Mouse (Mus musculus) kidney, adult 2 months (tissue): ENCODE data around the gene Calr4. TPM values are rescaled to one million over a fixed set of nuclear protein-coding genes. Genes with fewer than 3 reads are reported as not detected.

Source experiments
- DNase-seq: peaks from one replicate; pipeline ENCODE4 v3.0.0; 2021
- H3K27ac ChIP-seq: fragments of 200-500 bp; 2 replicates; pipeline ENCODE4 v1.5.1; 2012; ENCODE audit warnings: low read depth, low read length, control low read depth, inconsistent platforms; ENCODE audit not compliant: insufficient read depth
- H3K27me3 ChIP-seq: fragments of 200-500 bp; replicated peaks from 2 replicates; pipeline ENCODE4 v1.6.1; 2012; ENCODE audit warnings: mild to moderate bottlenecking, moderate library complexity, low read length, inconsistent platforms; ENCODE audit not compliant: control insufficient read depth, insufficient read depth
- H3K36me3 ChIP-seq: fragments of 200-500 bp; 2 replicates; pipeline ENCODE4 v1.6.1; 2012; ENCODE audit warnings: mild to moderate bottlenecking, moderate library complexity, low read length, inconsistent platforms; ENCODE audit not compliant: control insufficient read depth, insufficient read depth
- H3K4me1 ChIP-seq: fragments of 200-500 bp; 2 replicates; pipeline ENCODE4 v1.6.1; 2011; ENCODE audit warnings: low read length; ENCODE audit not compliant: control insufficient read depth, insufficient read depth
- H3K4me3 ChIP-seq: fragments of 200-500 bp; 2 replicates; pipeline ENCODE4 v1.5.1; 2011; ENCODE audit warnings: mild to moderate bottlenecking, low read depth, low read length, control low read depth; ENCODE audit not compliant: insufficient read depth
- CTCF ChIP-seq: fragments of 200-500 bp; conservative IDR thresholded peaks from 2 replicates; pipeline ENCODE4 v1.5.1; 2011; ENCODE audit warnings: low read depth, mild to moderate bottlenecking, control low read depth, low read length, moderate library complexity, mixed read lengths; ENCODE audit not compliant: insufficient read depth, insufficient read length
- POLR2A ChIP-seq: fragments of 200-500 bp; IDR thresholded peaks from one replicate; pipeline ENCODE4 v1.6.1; 2011; ENCODE audit warnings: low read depth, low read length, control low read depth
- WGBS: fragments of 180-500 bp; shearing (Covaris S2); methylation state at CpG from one replicate; pipeline ENCODE4 v1.1.7; 2018; 5-methylcytosine and 5-hydroxymethylcytosine counted together
- polyA plus RNA-seq: library from polyadenylated mRNA; depleted of rRNA; stranded (reverse); fragments of >200 nt; gene quantifications from 2 replicates; pipeline ENCODE4 v1.2.3, GENCODE M21; 2012

The Calr4 gene
- polyA plus RNA-seq, 1 experiment = not detected

- 33% methylated on average over 3 of the region's 3 CpGs for WGBS
- Histone ChIP-seq H3K27ac (no peak overlapping the region), H3K27me3 (no peaks in the 10 kb centered on the region), H3K4me1 (no peaks in the 10 kb centered on the region), H3K36me3 (no peaks in the 10 kb centered on the region), H3K4me3 (no peak overlapping the region)
- peak; percentile 36 for DNase-seq
- TF ChIP-seq POLR2A = no peak
- TF ChIP-seq CTCF = peak; percentile 73
Measured at GRCm38 (mm10) chr4:109251605-109252004, 17.3 kb downstream of the Calr4 start.

GRCm38 (mm10) chr4:109252199-109252598, 17.9 kb downstream of the Calr4 start:
- WGBS = 78% methylated on average over 4 of the region's 4 CpGs
- Histone ChIP-seq H3K27me3 (no peaks in the 10 kb centered on the region), H3K4me1 (no peaks in the 10 kb centered on the region), H3K4me3 (no peak overlapping the region), H3K27ac (no peak overlapping the region), H3K36me3 (no peaks in the 10 kb centered on the region)
- no peak for DNase-seq
- TF ChIP-seq CTCF = no peak
- TF ChIP-seq POLR2A = no peak

- no peak overlapping the region for H3K27ac ChIP-seq
- no peaks in the 10 kb centered on the region for H3K4me1 ChIP-seq
- no peak for DNase-seq
- TF ChIP-seq CTCF = no peak
- no peak for TF ChIP-seq POLR2A
- H3K27me3 ChIP-seq = no peaks in the 10 kb centered on the region
- H3K36me3 ChIP-seq = no peaks in the 10 kb centered on the region
- no peak overlapping the region for H3K4me3 ChIP-seq
- 67% methylated on average over 11 of the region's 11 CpGs for WGBS
Measured at GRCm38 (mm10) chr4:109253664-109254151, 19.4 kb downstream of the Calr4 start.

- 90% methylated on average over 5 of the region's 5 CpGs for WGBS
- no peak for DNase-seq
- Histone ChIP-seq H3K27ac (no peak overlapping the region), H3K36me3 (no peaks in the 10 kb centered on the region), H3K4me1 (no peaks in the 10 kb centered on the region), H3K27me3 (no peaks in the 10 kb centered on the region), H3K4me3 (no peak overlapping the region)
- no peak for TF ChIP-seq POLR2A
- TF ChIP-seq CTCF = no peak
Measured at GRCm38 (mm10) chr4:109254511-109254910, 20.2 kb downstream of the Calr4 start.

GRCm38 (mm10) chr4:109255321-109255720, 21.0 kb downstream of the Calr4 start:
- no peak for TF ChIP-seq CTCF
- TF ChIP-seq POLR2A = no peak
- Histone ChIP-seq H3K4me3 (no peak overlapping the region), H3K36me3 (no peaks in the 10 kb centered on the region), H3K4me1 (no peaks in the 10 kb centered on the region), H3K27me3 (no peaks in the 10 kb centered on the region), H3K27ac (no peak overlapping the region)
- no peak for DNase-seq
- WGBS = 41% methylated on average over 2 of the region's 2 CpGs

GRCm38 (mm10) chr4:109255727-109256417, 21.6 kb downstream of the Calr4 start:
- no peaks in the 10 kb centered on the region for H3K4me1 ChIP-seq
- no peaks in the 10 kb centered on the region for H3K36me3 ChIP-seq
- 89% methylated on average over 11 of the region's 11 CpGs for WGBS
- no peak overlapping the region for H3K4me3 ChIP-seq
- no peaks in the 10 kb centered on the region for H3K27me3 ChIP-seq
- no peak overlapping the region for H3K27ac ChIP-seq
- no peak for TF ChIP-seq POLR2A
- TF ChIP-seq CTCF = no peak
- no peak for DNase-seq

- DNase-seq = no peak
- TF ChIP-seq CTCF (no peak), POLR2A (no peak)
- 96% methylated on average over 6 of the region's 6 CpGs for WGBS
Measured at GRCm38 (mm10) chr4:109256791-109257190, 22.5 kb downstream of the Calr4 start.

More at GRCm38 (mm10) chr4:109256791-109257190, 22.5 kb downstream of the Calr4 start:
- Histone ChIP-seq H3K4me1 (no peaks in the 10 kb centered on the region), H3K36me3 (no peaks in the 10 kb centered on the region), H3K27me3 (no peaks in the 10 kb centered on the region), H3K27ac (no peak overlapping the region), H3K4me3 (no peak overlapping the region)
